Mouse (Mus musculus): ENCODE results near the gene Flywch2.
"Not testable (repeated sequence)": the region's sequence is repeated elsewhere in the genome, so short reads cannot be mapped to it uniquely, and the experiment has no call there.

Gene Flywch2

GRCm38 (mm10) chr17:23790269-23791078 is 4.6 kb upstream of the Flywch2 start, which contains the start of gene Srrm2:
Gene Srrm2, plus strand, starts transcription at chr17:23790532.
- DNase-seq, result peak; percentile 67

DNA sequence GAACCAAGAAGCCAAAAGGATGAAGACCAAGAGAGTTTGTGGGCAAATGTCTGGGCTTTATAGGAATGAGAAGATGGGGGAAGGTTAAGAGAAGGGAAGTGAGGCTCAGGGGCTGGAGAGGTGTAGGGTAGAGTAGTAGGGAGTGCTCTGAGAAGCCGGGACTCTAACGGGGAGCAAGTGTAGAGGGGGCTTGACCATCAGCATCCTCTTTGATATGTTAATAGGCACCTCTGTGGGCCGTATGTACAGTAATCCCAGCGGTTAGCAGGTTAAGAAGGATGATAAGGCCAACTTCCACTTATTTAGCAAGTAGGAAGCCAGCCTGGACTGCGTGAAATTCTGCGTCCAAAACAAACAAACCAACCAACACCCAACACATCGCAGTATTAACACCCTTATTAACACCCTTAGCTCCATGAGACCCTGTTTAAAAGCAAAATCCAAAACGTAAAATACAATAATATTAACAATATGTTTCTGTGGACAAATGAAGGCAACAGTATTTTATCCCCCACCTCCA is 3.9 kb upstream of the Flywch2 start:
- DNase-seq, result no peak

DNA sequence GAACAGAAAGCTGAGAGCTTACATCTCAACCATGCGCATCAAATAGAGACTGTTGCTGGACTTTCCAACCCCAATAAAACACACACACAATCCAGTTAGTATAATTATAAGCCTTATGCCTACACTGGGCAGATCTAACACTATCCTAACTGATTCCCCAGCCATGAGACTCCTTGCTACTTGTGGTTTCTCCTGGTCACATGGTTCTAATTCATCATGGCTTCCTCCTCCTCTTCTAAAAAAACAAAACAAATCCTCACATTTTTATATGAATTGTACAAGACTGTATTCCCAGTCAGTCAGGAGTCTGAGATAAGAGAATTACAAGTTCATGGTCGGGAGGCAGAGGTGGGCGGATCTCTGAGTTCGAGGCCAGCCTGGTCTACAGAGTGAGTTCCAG is 3.1 kb upstream of the Flywch2 start:
- no peak for DNase-seq

DNA sequence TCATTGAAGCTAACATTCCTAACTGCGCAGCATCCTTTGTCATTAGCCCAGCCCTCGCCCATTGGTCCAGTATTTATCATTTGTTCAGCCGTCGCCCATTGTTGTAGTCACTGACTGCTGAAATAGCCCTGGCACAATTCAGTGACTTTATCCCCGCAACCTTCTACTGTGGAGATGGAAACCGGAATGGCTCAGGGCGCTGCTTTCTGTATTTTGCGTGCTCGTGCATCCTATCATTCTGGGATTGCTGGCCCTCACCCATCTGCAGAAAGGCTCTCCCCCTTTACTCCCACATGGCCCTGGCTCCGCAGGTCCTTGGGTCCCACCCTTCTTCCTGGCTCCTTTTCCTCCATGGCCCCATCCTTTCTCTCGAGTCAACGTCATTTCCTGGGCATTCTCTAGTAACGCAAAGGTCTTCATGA is 640 bp upstream of the Flywch2 start:
- peak; percentile 80 for DNase-seq

DNA sequence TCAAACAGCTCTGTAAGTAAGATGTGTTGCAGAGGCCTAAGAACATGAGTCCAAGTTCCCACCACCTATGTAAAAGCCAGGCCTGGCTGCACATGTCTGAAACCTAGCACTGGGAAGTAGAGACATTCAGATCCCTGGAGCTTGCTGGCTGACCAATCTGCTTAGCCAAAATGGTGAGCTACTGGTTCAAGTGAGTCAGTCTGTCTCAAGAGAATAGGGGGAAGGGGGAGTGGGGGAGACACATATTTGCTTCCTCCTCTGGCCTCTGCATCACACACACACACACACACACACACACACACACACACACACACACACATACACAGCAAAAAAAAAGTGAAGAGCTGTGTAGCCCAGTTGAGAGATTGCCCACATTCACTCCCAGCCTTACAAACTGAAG is 2.5 kb downstream of the Flywch2 start:
- DNase-seq, result no peak

- DNase-seq, result no peak
These were observed 7.4 kb downstream of the Flywch2 start for GRCm38 (mm10) chr17:23778447-23778846.

- no peak for DNase-seq
These were observed 8.7 kb downstream of the Flywch2 start for GRCm38 (mm10) chr17:23777141-23777540.

DNA sequence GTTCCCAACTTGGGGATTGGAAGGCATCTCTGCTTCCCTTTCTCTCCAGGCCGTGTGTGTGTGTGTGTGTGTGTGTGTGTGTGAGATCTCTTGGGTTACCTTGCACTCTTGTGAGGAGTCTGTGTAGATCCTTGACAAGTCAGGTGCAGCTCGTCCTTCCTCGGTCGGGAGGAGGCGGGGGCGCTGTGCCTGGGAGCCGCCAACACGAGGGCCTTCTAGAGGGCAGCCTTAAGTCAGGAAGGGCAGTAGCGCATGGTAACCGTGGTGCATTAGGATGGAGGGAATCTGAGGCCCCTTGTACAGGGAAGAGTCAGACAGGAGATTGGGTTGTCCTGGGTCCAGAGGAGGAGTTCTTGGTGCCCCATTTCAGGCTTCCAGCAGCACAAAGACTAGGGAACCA is 9.7 kb downstream of the Flywch2 start:
- DNase-seq, result no peak

GRCm38 (mm10) chr17:23774090-23774489 is 11.8 kb downstream of the Flywch2 start:
- peak; percentile 76 for DNase-seq

- DNase-seq, result no peak
These were observed 12.2 kb downstream of the Flywch2 start for GRCm38 (mm10) chr17:23773676-23774075.

DNA sequence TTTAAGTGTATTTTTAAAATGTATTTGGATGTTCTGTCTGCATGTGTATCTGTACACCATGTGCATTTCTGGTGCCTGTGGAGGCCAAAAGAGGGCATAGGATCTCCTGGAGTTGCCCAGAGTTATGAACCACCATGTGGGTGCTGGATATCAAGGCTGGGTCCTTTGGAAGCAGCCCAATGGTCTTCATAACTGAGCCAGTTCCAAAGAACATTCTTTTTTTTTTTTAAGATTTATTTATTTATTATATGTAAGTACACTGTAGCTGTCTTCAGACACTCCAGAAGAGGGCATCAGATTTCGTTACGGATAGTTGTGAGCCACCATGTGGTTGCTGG is 13.7 kb downstream of the Flywch2 start:
- DNase-seq, result not testable (repeated sequence)

DNA sequence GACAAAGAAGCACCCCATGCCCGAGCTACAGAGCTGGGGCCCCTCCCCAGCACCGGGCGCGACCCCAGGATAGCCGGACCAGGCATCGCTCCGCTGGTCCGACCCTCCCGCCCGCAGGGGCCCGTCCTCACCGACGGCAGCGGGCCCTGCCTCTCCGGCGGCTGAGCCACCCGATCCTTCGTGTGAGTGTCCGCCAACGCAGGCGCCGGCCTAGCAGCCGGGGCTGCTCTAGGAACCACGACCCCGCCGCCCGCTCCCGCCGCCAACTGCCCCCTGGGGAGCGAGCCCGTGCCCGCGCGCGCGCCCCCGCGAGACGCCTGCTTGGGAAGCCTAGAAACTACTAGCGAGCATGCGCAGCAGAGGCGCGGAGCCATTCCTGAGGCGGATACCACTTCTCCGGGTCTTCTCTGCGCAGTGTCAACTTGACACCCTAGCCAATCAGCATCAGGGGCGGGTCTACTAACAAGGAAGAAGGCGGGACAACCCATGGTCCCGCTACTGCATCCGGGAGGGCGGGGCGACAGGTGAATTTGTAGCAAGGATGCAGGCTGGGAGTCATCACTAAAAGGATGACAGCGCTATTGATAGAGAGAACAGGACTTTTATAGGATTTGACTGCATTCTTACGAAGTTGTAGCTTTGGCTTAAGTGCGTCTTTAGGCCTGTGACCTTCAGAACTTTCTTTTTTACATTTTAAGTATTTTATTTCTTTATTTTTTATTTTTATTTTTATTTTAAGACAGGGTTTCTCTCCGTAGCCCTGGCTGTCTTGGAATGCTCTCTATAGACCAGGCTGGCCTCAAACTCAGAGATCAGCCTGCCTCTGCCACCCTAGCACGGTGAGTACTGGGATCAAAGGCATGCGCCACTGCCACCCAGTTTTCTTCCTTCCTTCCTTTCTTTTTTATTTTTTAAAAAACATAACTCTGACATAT is 14.3 kb downstream of the Flywch2 start, which contains the start of gene Flywch1:
TSS of gene Flywch1 (minus strand) at position 319 of the 935 bp plus-strand sequence.
- peak; percentile 100 for DNase-seq

GRCm38 (mm10) chr17:23770896-23771283 is 15.0 kb downstream of the Flywch2 start:
- DNase-seq, result no peak

DNA sequence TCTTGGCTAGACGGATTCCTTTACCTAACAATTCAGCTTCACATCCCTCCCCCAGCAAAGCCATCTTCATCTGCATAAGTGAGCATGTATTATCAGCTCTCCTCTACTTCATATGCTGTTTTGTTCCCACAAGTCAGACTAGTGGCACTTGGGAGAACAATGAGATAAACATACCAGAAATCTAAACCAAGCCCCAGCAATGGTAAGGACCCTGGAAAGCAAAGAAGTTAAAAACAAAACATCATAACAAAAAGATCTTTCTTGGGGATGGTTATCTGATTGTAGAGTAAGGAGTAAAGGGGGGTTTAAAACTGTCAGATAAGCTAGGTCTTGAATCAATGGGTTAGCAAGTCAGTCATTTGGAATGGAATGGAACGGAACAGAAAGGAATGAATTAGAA is 15.4 kb downstream of the Flywch2 start:
- no peak for DNase-seq

DNA sequence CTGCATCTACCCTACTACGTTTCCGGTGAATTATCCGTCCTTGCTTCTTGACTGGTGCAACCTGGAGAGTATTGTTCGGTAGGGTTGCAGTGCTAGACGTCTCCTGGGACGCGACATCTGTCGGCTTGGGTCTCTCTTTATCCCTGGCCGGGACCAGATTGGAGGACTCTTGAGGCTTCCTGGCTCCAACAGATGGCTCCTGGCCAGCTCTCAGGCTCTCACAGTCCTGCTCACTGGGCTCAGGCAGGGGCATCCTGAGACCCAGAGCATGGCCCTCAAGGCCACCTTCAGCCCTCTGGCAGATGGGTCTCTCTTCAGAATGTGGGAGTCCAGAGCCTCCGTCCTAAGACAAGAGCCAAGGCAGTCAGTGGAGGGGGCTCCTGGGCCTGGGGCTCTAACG is 22.9 kb downstream of the Flywch2 start:
- peak; percentile 65 for DNase-seq

- no peak for DNase-seq
These were observed 24.7 kb downstream of the Flywch2 start for GRCm38 (mm10) chr17:23761155-23761554.

DNA sequence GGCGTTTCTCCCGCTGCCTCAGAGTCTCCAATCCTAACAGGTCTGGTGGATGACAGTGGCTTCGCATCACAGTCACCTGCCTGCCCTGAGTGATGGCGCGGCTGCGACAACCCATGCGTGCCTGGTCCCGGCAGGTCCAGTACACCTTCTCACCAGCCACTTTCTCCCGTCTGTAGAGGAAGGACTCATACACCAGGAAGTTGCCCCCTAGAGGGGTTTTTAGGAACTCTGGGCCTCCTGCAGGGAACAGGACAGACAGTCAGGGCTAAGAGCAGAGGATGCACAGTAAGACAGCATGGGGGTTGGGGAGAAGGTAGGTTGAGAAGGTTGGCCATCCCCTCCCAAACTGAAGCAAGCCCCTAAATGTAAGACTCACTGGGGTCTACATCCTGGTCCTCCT is 25.6 kb downstream of the Flywch2 start:
- DNase-seq, result no peak

- peak; percentile 69 for DNase-seq
These were observed 27.1 kb downstream of the Flywch2 start for GRCm38 (mm10) chr17:23758801-23759200.

DNA sequence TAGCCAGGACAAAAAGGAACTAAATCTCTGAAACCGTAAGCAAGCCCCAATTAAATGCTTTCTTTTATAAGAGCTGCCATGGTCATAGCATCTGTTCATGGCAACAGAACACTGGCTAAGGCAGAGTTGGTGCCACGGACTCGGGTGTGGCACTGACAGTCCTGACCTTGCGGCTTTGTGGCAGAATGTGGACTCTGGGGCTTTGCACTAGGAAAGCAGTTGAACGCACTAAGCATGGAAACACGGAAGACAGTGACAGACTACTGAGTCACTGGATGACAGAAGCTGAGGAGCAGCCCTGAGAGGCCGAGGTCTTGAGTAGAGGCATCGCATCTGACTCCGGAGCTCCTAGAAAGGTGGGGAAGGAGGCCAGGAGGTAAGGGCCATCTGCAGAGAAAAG is 28.3 kb downstream of the Flywch2 start:
- DNase-seq, result no peak

- no peak for DNase-seq
These were observed 30.2 kb downstream of the Flywch2 start for GRCm38 (mm10) chr17:23755689-23756088.

GRCm38 (mm10) chr17:23749400-23750191 is 36.3 kb downstream of the Flywch2 start:
- no peak for DNase-seq

GRCm38 (mm10) chr17:23748631-23749391 is 37.1 kb downstream of the Flywch2 start:
- DNase-seq, result peak; percentile 68
